Mouse (Mus musculus) spleen, adult 2 months (tissue): Measurements from ENCODE around the gene Tsc1.

Experiments used
- CTCF ChIP-seq: fragments of 200-500 bp; IDR thresholded peaks from 2 replicates; pipeline ENCODE4 v1.5.1; 2011; ENCODE audit warnings: mild to moderate bottlenecking, inconsistent platforms; ENCODE audit not compliant: insufficient read depth, insufficient read length, insufficient replicate concordance; ENCODE audit errors: extremely low read depth
- POLR2A ChIP-seq: fragments of 200-500 bp; IDR thresholded peaks from 2 replicates; pipeline ENCODE4 v1.6.1; 2011; ENCODE audit warnings: low read depth, low read length, inconsistent platforms

DNA sequence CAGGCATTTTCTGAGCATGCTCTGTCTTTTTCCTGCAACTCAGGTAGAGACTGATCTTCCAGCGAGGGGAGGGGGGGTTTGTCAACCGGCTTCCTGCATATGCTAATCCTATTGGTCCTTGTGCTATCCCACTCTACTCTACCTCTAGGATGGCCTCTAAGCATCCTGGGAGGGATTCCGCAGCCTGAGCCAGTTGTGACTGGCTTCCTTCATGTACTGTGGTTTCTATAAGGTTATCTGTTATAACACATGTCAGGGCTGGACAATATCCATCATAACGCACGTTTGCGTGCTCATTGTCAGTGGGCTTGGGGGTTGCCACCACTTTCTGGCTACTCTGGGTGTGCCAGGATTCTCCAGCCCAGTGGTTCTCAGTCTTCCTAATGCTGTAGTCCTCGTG is 45.0 kb upstream of the Tsc1 start:
- TF ChIP-seq CTCF (no peak), POLR2A (no peak)
